In the genomic region with DNA sequence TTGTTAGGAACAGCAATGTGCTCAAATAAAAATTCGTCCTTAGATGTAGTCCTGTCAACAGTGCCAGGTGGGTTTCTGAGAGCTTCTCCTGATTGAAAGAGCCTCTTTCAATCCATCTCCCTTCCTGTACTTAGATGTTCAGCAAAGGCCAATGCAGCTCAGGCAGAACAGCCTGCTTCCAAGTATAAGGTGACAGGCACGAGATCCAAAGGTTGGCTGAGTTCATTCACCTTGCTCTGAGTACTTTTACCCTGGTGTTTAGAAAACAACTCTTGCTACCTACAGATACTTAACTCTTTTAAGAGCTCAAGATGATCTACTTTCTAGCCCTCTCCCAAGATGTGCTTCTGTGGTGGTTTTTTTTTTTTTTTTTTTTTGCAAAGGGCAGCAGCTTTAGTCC, we compare ENCODE assay signal across 26 mouse cellular contexts. TPM values are rescaled to one million over a fixed set of nuclear protein-coding genes. Genes with fewer than 3 reads are reported as not detected.
DNase-seq lines count a peak whose midpoint lies in the region; ATAC-seq and TF ChIP-seq lines count a peak whose summit lies in the region.
"Had no signal": no experiment of that assay in that cellular context is flagged by ENCODE, and none has a peak within 500 bp of the region (broad histone marks: within the 10 kb centered on the region; RNA-seq: fewer than 3 reads in every experiment).

No protein-coding gene starts in this region.

- ATAC-seq in kidney, embryonic 16.5 days (ENCODE audit: low FRiP score, low TSS enrichment) = no peak
- ATAC-seq: forebrain, embryonic 16.5 days; hindbrain, embryonic 16.5 days; midbrain, embryonic 13.5 days had no signal

- H3K36me3 ChIP-seq in kidney, embryonic 16.5 days (ENCODE audit: insufficient read depth, low read length) = no peaks in the 10 kb centered on the region
- H3K36me3 ChIP-seq: midbrain, embryonic 13.5 days; neural tube, embryonic 13.5 days had no signal

- H3K27ac ChIP-seq in gastrocnemius, adult 2 months = peak overlapping the region; percentile 71
- H3K27ac ChIP-seq in kidney, embryonic 16.5 days (ENCODE audit: low read length) = no peak overlapping the region
- H3K27ac ChIP-seq: heart, embryonic 13.5 days; midbrain, embryonic 13.5 days; neural tube, embryonic 13.5 days had no signal

- no peaks in the 10 kb centered on the region for H3K27me3 ChIP-seq in kidney, embryonic 16.5 days (ENCODE audit: insufficient read depth, low read length)
- H3K27me3 ChIP-seq: heart, embryonic 13.5 days; megakaryocyte, embryonic 14.5 days; midbrain, embryonic 13.5 days; neural tube, embryonic 13.5 days had no signal

- no peaks in the 10 kb centered on the region for H3K9me3 ChIP-seq in kidney, embryonic 16.5 days (ENCODE audit: low read length)
- H3K9me3 ChIP-seq: heart, embryonic 13.5 days; megakaryocyte, embryonic 14.5 days; midbrain, embryonic 13.5 days; neural tube, embryonic 13.5 days had no signal

- no peak for TF ChIP-seq CTCF in gastrocnemius, adult 2 months (IDR thresholded peaks at IDR 0.05)

- intact Hi-C loops in gastrocnemius, adult 2 months (cut with DNase I) = no loop called here
- intact Hi-C loops in gastrocnemius, postnatal 36 days (cut with DNase I) = no loop called here

- no peaks in the 10 kb centered on the region; the same call in 1 of the 2 replicates for H3K4me1 ChIP-seq in kidney, embryonic 16.5 days (ENCODE audit: insufficient read depth, low read length)
- H3K4me1 ChIP-seq: midbrain, embryonic 13.5 days; neural tube, embryonic 13.5 days had no signal

- no peak overlapping the region for H3K4me2 ChIP-seq in kidney, embryonic 16.5 days (replicated peaks; ENCODE audit: low read depth, low read length)
- H3K4me2 ChIP-seq: heart, embryonic 13.5 days; midbrain, embryonic 13.5 days; neural tube, embryonic 13.5 days had no signal

- no peak overlapping the region for H3K4me3 ChIP-seq in gastrocnemius, adult 2 months
- no peak overlapping the region for H3K4me3 ChIP-seq in kidney, embryonic 16.5 days (ENCODE audit: low read length)
- H3K4me3 ChIP-seq: erythroblast, embryonic 14.5 days; heart, embryonic 13.5 days; megakaryocyte, embryonic 14.5 days; midbrain, embryonic 13.5 days; neural tube, embryonic 13.5 days had no signal

- H3K9ac ChIP-seq in kidney, embryonic 16.5 days (replicated peaks; ENCODE audit: low read length) = no peak overlapping the region
- H3K9ac ChIP-seq: heart, embryonic 13.5 days; midbrain, embryonic 13.5 days; neural tube, embryonic 13.5 days had no signal

- 79% methylated on average over 2 of the region's 2 CpGs for WGBS in kidney, embryonic 16.5 days

- peak; percentile 34 for DNase-seq in gastrocnemius, adult 2 months
- DNase-seq in gastrocnemius, postnatal 36 days = no peak
- DNase-seq in kidney, adult 9 months = peak; percentile 67
- peak; percentile 20 for DNase-seq in induced T-regulatory cell, adult 2 months (ENCODE audit: low read depth)
- peak; percentile 38 to 52 for DNase-seq in kidney, postnatal 25 days
- no peak for DNase-seq in right cerebral cortex, adult 18-20 months
- no peak for DNase-seq in spleen, postnatal 14 days (ENCODE audit: low spot score in 2 of 2)
- DNase-seq: adrenal gland, postnatal 25 days; cerebellum, adult 11-12 months; cerebellum, postnatal 14 days; gastrocnemius, postnatal 25 days; heart, adult 18-20 months; heart, postnatal 10 days; layer of hippocampus, postnatal 36 days; left cerebral cortex, postnatal 4 days; liver; lung, postnatal 4 days; thymus, postnatal 4 days had no signal

RNA-seq across cellular contexts. Expression of a gene that starts 56.0 kb away (rescaled TPM):
- total RNA-seq in gastrocnemius, adult 2 months (2021) = 10 to 100 TPM; 57.3 to 88.0 TPM
- 10 to 100 TPM; 65.6 to 74.8 TPM for total RNA-seq in gastrocnemius, postnatal 36 days (2021)
- polyA plus RNA-seq in kidney, embryonic 16.5 days (2015; fragmentation: Nextera tagmentation; extraction: Ambion mirVana) = 18.9 and 19.6 TPM in 2 replicates

RNA-seq across cellular contexts. Expression of a gene that starts 57.8 kb away (rescaled TPM):
- total RNA-seq in gastrocnemius, adult 2 months (2021) = 10 to 100 TPM in 1 of 2 experiments, 1 to 10 TPM in 1; 9.2 to 16.4 TPM
- 10 to 100 TPM in 1 of 2 experiments, 1 to 10 TPM in 1; 9.6 to 11.3 TPM for total RNA-seq in gastrocnemius, postnatal 36 days (2021)
- polyA plus RNA-seq in kidney, embryonic 16.5 days (2015; fragmentation: Nextera tagmentation; extraction: Ambion mirVana) = 18.6 and 21.5 TPM in 2 replicates

Comparison
In these comparisons a context has a peak if more than half of its experiments do, and no peak if none do; other contexts are left out.
1. DNase-seq: peak in gastrocnemius, adult 2 months (single experiment), kidney, adult 9 months (single experiment), induced T-regulatory cell, adult 2 months (single experiment) and kidney, postnatal 25 days (2 of 2); none in gastrocnemius, postnatal 36 days (0 of 2), right cerebral cortex, adult 18-20 months (single experiment) and spleen, postnatal 14 days (0 of 2).